Mouse (Mus musculus): ENCODE results near the gene St3gal5.

- TF ChIP-seq CTCF (IDR thresholded peaks at IDR 0.05; ENCODE audit: control insufficient read depth, insufficient read depth, insufficient read length): no peak
- no peak for TF ChIP-seq MYOG (IDR thresholded peaks at IDR 0.05; ENCODE audit: control insufficient read depth, extremely low read depth, insufficient read length)
- no peak for TF ChIP-seq MYOD1 (IDR thresholded peaks at IDR 0.05; ENCODE audit: control insufficient read depth, insufficient read length, low read depth)
- TF ChIP-seq MAX (IDR thresholded peaks at IDR 0.05): no peak
- TF ChIP-seq USF1 (IDR thresholded peaks at IDR 0.05; ENCODE audit: low read depth): no peak
Observed at GRCm38 (mm10) chr6:72063718-72064117, 33.7 kb upstream of the St3gal5 start.
